Mouse (Mus musculus) small intestine, adult 2 months (tissue): ENCODE results near the gene Rps16. TPM values are rescaled to one million over a fixed set of nuclear protein-coding genes. Genes with fewer than 3 reads are reported as not detected.

Experiments used
- H3K27ac ChIP-seq: fragments of 200-500 bp; 2 replicates; pipeline ENCODE4 v1.5.1; 2012; ENCODE audit warnings: low read depth, low read length, control low read depth, inconsistent platforms; ENCODE audit not compliant: insufficient read depth
- H3K27me3 ChIP-seq: fragments of 200-500 bp; 2 replicates; pipeline ENCODE4 v1.6.1; 2012; ENCODE audit warnings: mild to moderate bottlenecking, moderate library complexity, low read length, inconsistent platforms; ENCODE audit not compliant: control insufficient read depth, insufficient read depth
- H3K36me3 ChIP-seq: fragments of 200-500 bp; 2 replicates; pipeline ENCODE4 v1.6.1; 2012; ENCODE audit warnings: mild to moderate bottlenecking, low read length, control low read depth, inconsistent platforms; ENCODE audit not compliant: control insufficient read depth, insufficient read depth
- H3K4me1 ChIP-seq: fragments of 200-500 bp; 2 replicates; pipeline ENCODE4 v1.6.1; 2012; ENCODE audit warnings: low read length, inconsistent platforms, mixed read lengths; ENCODE audit not compliant: control insufficient read depth, insufficient read depth, insufficient read length
- H3K4me3 ChIP-seq: fragments of 200-500 bp; 2 replicates; pipeline ENCODE4 v1.5.1; 2012; ENCODE audit warnings: low read depth, mild to moderate bottlenecking, control low read depth, inconsistent platforms, low read length, moderate library complexity
- CTCF ChIP-seq: fragments of 200-500 bp; IDR thresholded peaks from 2 replicates; pipeline ENCODE4 v1.5.1; 2012; ENCODE audit warnings: low read depth, mild to moderate bottlenecking, control low read depth, inconsistent platforms, low read length, moderate library complexity, mixed read lengths; ENCODE audit not compliant: insufficient replicate concordance, insufficient read length; ENCODE audit errors: extremely low read depth
- POLR2A ChIP-seq: fragments of 200-500 bp; IDR thresholded peaks from 2 replicates; pipeline ENCODE4 v1.6.1; 2012; ENCODE audit warnings: low read depth, mild to moderate bottlenecking, control low read depth, inconsistent platforms, low read length, moderate library complexity
- WGBS: fragments of 180-500 bp; shearing (Covaris S2); methylation state at CpG from one replicate; pipeline ENCODE4 v1.1.7; 2018; 5-methylcytosine and 5-hydroxymethylcytosine counted together
- polyA plus RNA-seq: library from polyadenylated mRNA; depleted of rRNA; stranded (reverse); fragments of >200 nt; gene quantifications from 2 replicates; pipeline ENCODE4 v1.2.3, GENCODE M21; 2012

Gene Rps16
- polyA plus RNA-seq, 1 experiment: 996 TPM

- Histone ChIP-seq H3K27me3 (no peaks in the 10 kb centered on the region), H3K27ac (peak overlapping the region; percentile 98), H3K36me3 (peaks cover 18% of the 10 kb centered on the region), H3K4me1 (peaks cover 21% of the 10 kb centered on the region; the same call in 1 of the 2 replicates), H3K4me3 (peak overlapping the region; percentile 78)
- TF ChIP-seq POLR2A (peak; percentile 100), CTCF (no peak)
- WGBS: under 1% methylated on average over 53 of the region's 53 CpGs
Measured at GRCm38 (mm10) chr7:28378769-28379651, 28.6 kb downstream of the Rps16 start.

GRCm38 (mm10) chr7:28380237-28381016 lies 30.0 kb downstream of the Rps16 start, which contains the start of gene Zfp36:
Gene Zfp36 (minus strand): TSS chr7:28380253.
- TF ChIP-seq POLR2A: no peak
- no peak for TF ChIP-seq CTCF
- no peaks in the 10 kb centered on the region for H3K27me3 ChIP-seq
- H3K36me3 ChIP-seq: peaks cover 18% of the 10 kb centered on the region
- peak within 1 kb of the TSS; percentile 98 for H3K27ac ChIP-seq
- 27% methylated on average over 17 of the region's 17 CpGs for WGBS
- peak within 1 kb of the TSS; percentile 78 for H3K4me3 ChIP-seq
- peaks cover 28% of the 10 kb centered on the region; the same call in 1 of the 2 replicates for H3K4me1 ChIP-seq

GRCm38 (mm10) chr7:28381017-28381790 lies 30.8 kb downstream of the Rps16 start:
- WGBS: under 1% methylated on average over 30 of the region's 30 CpGs
- Histone ChIP-seq H3K4me3 (peak overlapping the region; percentile 61), H3K27me3 (no peaks in the 10 kb centered on the region), H3K27ac (peak overlapping the region; percentile 98), H3K4me1 (peaks cover 28% of the 10 kb centered on the region; the same call in 1 of the 2 replicates), H3K36me3 (peaks cover 18% of the 10 kb centered on the region)
- no peak for TF ChIP-seq CTCF
- TF ChIP-seq POLR2A: peak; percentile 18; the same call in 1 of the 2 replicates

GRCm38 (mm10) chr7:28381938-28382337 lies 31.5 kb downstream of the Rps16 start:
- WGBS: under 1% methylated on average over 20 of the region's 20 CpGs
- Histone ChIP-seq H3K4me3 (peak overlapping the region; percentile 61), H3K27me3 (no peaks in the 10 kb centered on the region)

GRCm38 (mm10) chr7:28382347-28382951 lies 32.0 kb downstream of the Rps16 start:
- Histone ChIP-seq H3K4me1 (peaks cover 30% of the 10 kb centered on the region), H3K4me3 (peak overlapping the region; percentile 61), H3K27me3 (no peaks in the 10 kb centered on the region), H3K36me3 (peaks cover 11% of the 10 kb centered on the region), H3K27ac (peak overlapping the region; percentile 98)
- 5% methylated on average over 11 of the region's 12 CpGs for WGBS
- TF ChIP-seq POLR2A: no peak
- TF ChIP-seq CTCF: no peak

More at GRCm38 (mm10) chr7:28381938-28382337, 31.5 kb downstream of the Rps16 start:
- Histone ChIP-seq H3K36me3 (peaks cover 16% of the 10 kb centered on the region), H3K27ac (peak overlapping the region; percentile 98), H3K4me1 (peaks cover 30% of the 10 kb centered on the region)
- peak; percentile 32 for TF ChIP-seq POLR2A
- no peak for TF ChIP-seq CTCF

- WGBS: 15% methylated on average over 11 of the region's 11 CpGs
- Histone ChIP-seq H3K4me1 (peaks cover 30% of the 10 kb centered on the region), H3K36me3 (peaks cover 6% of the 10 kb centered on the region), H3K27me3 (no peaks in the 10 kb centered on the region), H3K27ac (peak overlapping the region; percentile 98), H3K4me3 (peak overlapping the region; percentile 11; the same call in 1 of the 2 replicates)
- TF ChIP-seq POLR2A (peak; percentile 15; the same call in 1 of the 2 replicates), CTCF (no peak)
Measured at GRCm38 (mm10) chr7:28382981-28383396, 32.5 kb downstream of the Rps16 start.
